Mouse (Mus musculus) heart, adult 18-20 months (tissue): ENCODE measurements at regions not wholly inside any gene's neighbourhood (a gene's known extent, or its start where the extent isn't known, plus 50 kb on each side); places are given as distances from the start of the nearest gene placed in this dataset.

ENCODE experiments used
- DNase-seq, 2 experiments: peaks; one replicate each; pipeline ENCODE4 v3.0.0; 2021 to 2022; ENCODE audit warnings: mixed read lengths in 1 of 2

- no peak for DNase-seq
These were observed 152.1 kb upstream of the Slco6d1 start for GRCm38 (mm10) chr1:98268853-98269252.

GRCm38 (mm10) chr1:98270212-98270611, 150.7 kb upstream of the Slco6d1 start:
- DNase-seq = no peak

DNA sequence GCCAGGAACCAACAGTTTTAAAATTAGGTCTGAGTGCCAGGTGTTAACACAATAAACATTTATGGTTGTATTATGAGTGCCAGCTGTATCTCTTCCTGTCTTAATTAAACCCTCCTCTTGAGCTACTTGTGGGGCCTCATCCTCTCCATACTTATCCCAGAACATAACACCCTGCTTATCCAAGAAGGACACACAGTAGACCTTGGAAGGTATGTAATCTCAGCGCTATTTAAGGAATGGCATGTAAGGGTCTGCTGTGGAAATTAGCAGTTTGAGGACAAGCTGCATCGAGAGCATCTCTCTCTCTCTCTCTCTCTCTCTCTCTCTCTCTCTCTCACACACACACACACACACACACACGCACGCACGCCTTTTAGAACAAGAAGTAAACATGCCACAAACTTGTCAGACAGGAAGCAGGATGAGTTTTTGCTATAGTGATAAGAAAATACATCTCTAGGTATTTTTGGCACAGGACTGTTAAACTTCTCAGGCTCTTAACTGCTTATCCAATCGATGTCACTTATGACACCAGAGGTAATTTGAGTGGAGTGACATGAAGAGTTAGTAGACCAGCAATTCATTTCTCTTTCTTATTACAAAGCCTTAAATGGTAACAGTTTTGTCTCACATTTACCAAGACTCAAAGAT, 146.8 kb upstream of the Slco6d1 start:
- peak in 1 of 2 experiments; percentile 8 for DNase-seq

DNA sequence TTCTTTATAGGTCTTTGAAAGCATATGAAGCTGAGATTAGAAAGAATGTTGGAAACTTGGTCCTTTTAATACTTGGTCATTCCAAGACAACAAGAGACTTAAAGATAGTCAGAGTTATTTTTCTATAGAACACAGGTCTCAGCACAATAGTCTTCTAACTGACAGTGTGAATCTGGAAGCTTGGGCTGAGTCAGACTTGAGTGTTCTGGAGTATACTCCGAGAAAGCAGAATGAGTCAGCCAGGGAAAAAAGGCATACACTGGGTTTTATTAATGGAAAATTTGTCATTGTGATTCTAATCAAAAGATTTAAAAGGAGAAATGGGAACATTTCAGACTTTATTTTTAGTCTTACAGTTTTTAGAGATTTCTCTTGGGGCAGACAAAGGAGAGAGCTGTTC, 145.4 kb upstream of the Slco6d1 start:
- no peak for DNase-seq

GRCm38 (mm10) chr1:98279446-98280048, 141.4 kb upstream of the Slco6d1 start:
- peak; percentile 12 to 14 for DNase-seq

DNA sequence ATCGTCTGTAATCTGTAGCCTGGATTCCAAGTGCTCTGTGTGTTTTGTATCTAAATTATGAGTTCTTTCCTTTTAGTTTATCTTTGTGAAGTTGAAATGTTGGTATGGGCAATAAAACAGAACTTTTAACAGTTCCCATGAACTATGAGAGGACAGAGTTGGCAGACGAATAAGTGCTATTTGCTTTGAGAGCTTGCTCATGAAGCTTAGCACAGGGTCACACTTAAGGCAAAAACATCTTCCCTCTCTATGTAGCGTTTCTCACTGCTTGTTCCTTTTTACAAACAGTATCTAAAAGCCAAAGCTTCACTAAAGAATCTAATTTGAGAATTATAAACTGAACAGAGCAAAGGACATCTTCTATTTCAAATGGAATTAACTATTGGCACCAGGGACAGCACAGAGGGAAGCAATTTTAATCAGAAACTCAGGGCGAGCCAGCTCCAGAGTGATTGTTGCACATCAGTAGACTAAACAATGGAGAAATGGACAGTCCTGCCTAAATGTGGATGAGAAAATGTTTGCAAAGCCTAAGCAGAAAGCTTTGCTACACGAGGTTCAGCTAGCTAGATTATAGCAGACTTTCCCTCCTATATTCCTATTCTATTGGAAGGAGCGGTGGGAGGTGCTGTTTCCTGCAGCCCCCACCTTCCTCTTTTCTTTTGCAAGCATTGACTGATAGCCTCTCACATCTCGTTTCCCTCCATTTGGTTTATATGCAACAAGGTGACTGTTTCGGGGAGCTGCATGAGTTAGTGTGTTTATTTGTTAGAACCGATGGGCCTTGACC, 140.5 kb upstream of the Slco6d1 start:
- peak in 1 of 2 experiments; percentile 5 for DNase-seq

DNA sequence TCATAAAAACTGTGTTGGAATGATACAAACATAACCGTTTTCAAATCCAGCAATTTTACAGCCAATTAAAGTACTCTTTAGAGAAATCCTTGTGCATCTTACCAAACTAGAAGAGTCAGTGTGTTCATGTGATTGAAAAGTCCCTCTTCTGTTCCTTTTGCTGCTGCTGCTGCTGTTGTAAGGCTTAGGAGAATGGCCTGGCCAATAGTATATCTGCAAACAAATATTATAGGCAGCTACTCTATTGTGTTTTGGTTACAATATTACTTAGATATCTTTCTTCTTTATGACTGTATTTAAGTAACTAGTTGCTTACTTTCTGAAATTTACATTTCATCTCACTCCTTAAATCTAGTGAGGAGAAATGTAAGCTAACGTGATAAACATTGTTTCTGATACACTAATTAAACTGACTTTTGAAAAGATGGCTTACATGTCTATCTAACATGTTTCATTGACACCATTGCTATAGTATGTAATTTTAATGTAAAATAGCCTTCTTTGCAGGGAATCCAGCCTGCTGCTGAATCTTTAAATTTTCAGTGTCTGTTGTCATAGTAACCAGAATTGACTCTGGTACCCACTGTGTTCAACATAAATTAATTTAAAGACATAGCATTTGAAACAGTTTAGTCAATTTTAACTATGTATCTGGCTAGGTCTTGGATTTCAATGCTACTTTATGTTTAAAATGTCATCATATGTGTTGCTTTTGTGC, 139.7 kb upstream of the Slco6d1 start:
- no peak for DNase-seq

DNA sequence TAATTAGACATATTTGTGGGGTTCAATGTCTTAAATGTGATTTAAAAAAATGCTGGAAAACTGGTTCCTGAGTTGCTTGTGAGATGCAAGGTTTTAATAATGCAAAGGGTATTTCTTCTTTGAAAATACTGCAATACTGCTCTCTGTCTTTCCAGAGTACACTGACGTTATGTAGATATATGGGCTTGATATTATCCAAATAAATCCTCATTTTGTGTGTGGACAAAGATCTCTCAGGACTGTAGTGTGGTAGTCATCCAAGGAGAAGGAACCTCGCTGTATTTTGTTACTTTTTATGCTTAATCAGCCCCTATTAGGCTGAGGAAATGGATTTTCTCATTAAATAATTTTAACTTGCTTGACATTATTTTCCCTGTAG, 139.2 kb upstream of the Slco6d1 start:
- DNase-seq = no peak

DNA sequence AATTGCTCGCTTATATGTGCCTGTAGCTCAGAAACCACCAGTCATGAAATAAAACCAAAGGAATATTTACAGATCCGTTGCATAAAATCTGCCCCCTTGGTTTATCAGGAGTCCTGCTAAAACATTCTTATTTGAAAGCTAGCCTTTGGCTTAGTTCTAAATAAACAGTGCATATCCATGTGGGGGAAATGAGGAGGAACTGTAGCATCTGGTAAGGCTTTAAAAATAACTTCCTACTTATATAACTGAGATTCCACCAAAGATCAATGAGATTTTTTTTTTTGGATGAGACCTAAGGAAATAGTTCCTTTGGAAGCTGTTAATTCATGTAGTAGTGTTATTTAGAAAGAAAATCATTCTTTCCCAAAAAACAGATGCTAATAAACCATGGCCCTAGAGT, 117.8 kb upstream of the Slco6d1 start:
- DNase-seq = no peak

DNA sequence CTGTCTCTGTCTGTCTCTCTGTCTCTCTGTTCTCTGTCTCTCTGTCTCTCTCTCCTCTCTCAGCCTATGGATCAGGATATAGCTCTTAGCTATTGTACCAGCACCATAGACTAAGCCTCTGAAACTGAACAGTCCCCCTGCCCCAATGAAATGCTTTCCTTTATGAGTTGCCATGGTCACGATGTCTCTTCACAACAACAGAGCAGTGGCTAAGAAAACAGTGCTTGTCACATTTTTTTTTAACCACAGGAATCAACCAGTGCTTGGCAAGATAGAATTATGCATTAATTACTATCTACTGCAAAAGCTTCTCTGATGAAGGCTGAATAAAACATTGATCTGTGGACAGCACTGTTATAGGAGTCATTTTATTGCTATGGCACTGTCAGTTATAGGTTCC, 114.6 kb upstream of the Slco6d1 start:
- no peak for DNase-seq

DNA sequence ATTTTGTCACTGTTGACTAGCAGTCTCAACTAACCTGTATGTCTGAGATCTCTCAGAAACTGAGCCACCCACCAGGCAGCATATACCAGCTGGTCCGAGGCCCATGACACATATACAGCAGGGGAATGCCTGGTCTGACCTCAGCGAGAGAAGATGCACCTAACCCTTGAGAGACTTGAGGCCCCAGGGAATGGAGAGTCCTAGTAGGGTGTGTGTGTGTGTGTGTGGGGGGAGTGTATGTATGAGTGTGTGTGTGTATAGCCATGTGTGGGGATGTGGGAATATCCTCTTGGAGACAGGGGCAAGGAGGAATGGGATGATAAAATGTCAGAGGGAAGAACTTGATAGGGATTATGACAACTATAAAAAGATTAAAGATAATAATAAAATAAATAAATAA, 113.4 kb upstream of the Slco6d1 start:
- no peak for DNase-seq

DNA sequence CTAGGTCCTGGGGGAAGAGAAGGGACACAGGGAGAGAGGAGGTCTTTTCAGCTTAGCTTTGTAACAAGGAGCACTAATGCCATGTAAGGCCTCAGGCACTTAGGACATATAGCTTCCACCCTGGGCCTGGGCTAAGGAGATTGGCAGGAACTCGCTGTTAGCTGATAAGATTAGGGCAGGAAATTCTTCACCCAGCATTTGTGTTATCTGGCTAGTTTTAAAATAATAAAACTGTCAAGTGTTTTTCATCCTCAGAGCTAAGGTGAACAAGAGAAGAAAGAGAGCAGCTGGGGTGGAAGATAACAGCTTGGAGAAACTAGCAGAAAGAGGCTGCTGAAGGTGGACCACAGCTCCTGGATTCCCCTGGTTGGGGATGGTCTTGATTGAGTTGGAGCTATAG, 111.0 kb upstream of the Slco6d1 start:
- no peak for DNase-seq

GRCm38 (mm10) chr1:98350095-98350549, 70.8 kb upstream of the Slco6d1 start:
- peak in 1 of 2 experiments; percentile 47 for DNase-seq

DNA sequence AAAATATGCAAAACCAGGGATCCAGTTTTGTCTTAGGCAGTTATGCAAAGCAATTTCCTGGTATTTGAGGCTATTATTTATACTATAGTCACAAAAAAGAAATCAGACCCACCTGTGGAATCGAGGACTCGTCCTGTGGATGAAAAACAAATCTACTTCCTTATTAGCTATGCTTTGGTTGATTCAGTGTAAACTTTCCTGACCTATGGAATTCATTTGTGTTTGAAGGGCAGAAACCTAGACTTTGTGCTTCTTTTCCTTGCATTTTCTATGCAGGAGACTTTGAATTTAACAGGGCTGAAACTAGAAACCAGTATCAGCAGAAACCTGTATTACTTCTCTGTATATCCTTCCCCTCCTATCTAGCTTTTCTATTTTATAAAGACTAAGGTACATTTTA, 70.2 kb upstream of the Slco6d1 start:
- DNase-seq = no peak

DNA sequence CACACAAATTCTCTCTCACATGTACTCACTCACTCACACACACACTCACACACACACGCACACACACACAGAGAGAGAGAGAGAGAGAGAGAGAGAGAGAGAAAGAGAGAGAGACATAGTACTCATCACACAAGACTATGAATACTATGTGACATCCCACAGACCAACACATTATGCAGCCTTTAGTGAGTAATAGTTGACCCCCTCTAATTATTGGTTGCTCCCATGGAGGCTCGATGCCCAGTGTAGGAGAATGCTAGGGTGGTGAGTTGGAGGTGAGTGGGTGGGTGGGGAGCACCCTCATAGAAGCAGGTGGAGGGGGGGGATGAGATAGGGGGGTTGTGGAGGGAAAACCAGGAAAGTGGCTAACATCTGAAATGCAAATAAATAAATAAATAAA, 69.4 kb upstream of the Slco6d1 start:
- DNase-seq = no peak
